Mouse (Mus musculus) midbrain, postnatal 0 days (tissue): ENCODE measurements around the gene Cfap97. TPM values are rescaled to one million over a fixed set of nuclear protein-coding genes. Genes with fewer than 3 reads are reported as not detected.

Source experiments
- ATAC-seq: fragments of 200-750 bp; cut with Nextera tagmentation; 2 replicates; pipeline ENCODE4 v1.8.0; 2017; ENCODE audit warnings: moderate number of reproducible peaks, mild to moderate bottlenecking, moderate TSS enrichment, moderate library complexity; ENCODE audit not compliant: low FRiP score
- DNase-seq: peaks from one replicate; pipeline ENCODE4 v3.0.0-alpha.2; 2015; ENCODE audit warnings: low spot score
- H3K27ac ChIP-seq: fragments of 300-500 bp; sonication (generic); 2 replicates; pipeline ENCODE4 v1.5.1; 2014; ENCODE audit warnings: low read depth, mild to moderate bottlenecking, low read length, mixed read lengths
- H3K27me3 ChIP-seq: fragments of 300-500 bp; sonication (generic); 2 replicates; pipeline ENCODE4 v1.6.1; 2014; ENCODE audit warnings: low read length, control low read depth, mixed read lengths; ENCODE audit not compliant: insufficient read depth
- H3K36me3 ChIP-seq: fragments of 300-500 bp; sonication (generic); 2 replicates; pipeline ENCODE4 v1.6.1; 2014; ENCODE audit warnings: low read length, control low read depth, mixed read lengths; ENCODE audit not compliant: insufficient read depth
- H3K4me1 ChIP-seq: fragments of 300-500 bp; sonication (generic); 2 replicates; pipeline ENCODE4 v1.6.1; 2014; ENCODE audit warnings: mild to moderate bottlenecking, control low read depth, antibody characterized with exemption, low read length, mixed read lengths; ENCODE audit not compliant: insufficient read depth
- H3K4me2 ChIP-seq: fragments of 300-500 bp; sonication (generic); 2 replicates; pipeline ENCODE4 v1.6.1; 2014; ENCODE audit warnings: low read depth, mild to moderate bottlenecking, low read length, mixed read lengths; ENCODE audit not compliant: poor library complexity, severe bottlenecking
- H3K4me3 ChIP-seq: fragments of 300-500 bp; sonication (generic); 2 replicates; pipeline ENCODE4 v1.5.1; 2014; ENCODE audit warnings: low read depth, mild to moderate bottlenecking, low read length, moderate library complexity
- H3K9ac ChIP-seq: fragments of 300-500 bp; sonication (generic); replicated peaks from 2 replicates; pipeline ENCODE4 v1.6.1; 2014; ENCODE audit warnings: mild to moderate bottlenecking, low read length, moderate library complexity, mixed read lengths; ENCODE audit not compliant: poor library complexity, severe bottlenecking
- H3K9me3 ChIP-seq: fragments of 300-500 bp; sonication (generic); 2 replicates; pipeline ENCODE4 v1.6.1; 2016; ENCODE audit warnings: low read length, control low read depth
- CTCF ChIP-seq: IDR thresholded peaks from 2 replicates; pipeline ENCODE4 v1.5.1; 2016; ENCODE audit warnings: antibody characterized with exemption, mild to moderate bottlenecking
- WGBS: fragments of 180-500 bp; shearing (Covaris S2); extraction: QIAGEN DNeasy Blood & Tissue Kit; methylation state at CpG from one replicate; pipeline ENCODE4 v1.1.7; 2014; 5-methylcytosine and 5-hydroxymethylcytosine counted together
- polyA plus RNA-seq: library from polyadenylated mRNA; unstranded; fragments of >200 nt; fragmentation: Nextera tagmentation; extraction: Ambion mirVana; gene quantifications from 2 replicates; pipeline ENCODE4 v1.2.1, GENCODE M21; 2015
- total RNA-seq: library from RNA; depleted of rRNA; stranded (reverse); fragments of >200 nt; gene quantifications from 2 replicates; pipeline ENCODE4 v1.2.3, GENCODE M21; 2014

Cfap97 gene
- total and polyA plus RNA-seq, 2 experiments from 2014 or later, result 17.7 to 32.1 TPM

GRCm38 (mm10) chr8:46149306-46149705 lies 2.3 kb upstream of the Cfap97 start:
- Histone ChIP-seq H3K4me1 (no peaks in the 10 kb centered on the region; the same call in 1 of the 2 replicates), H3K4me3 (no peak overlapping the region), H3K4me2 (no peak overlapping the region), H3K27me3 (no peaks in the 10 kb centered on the region), H3K9me3 (no peaks in the 10 kb centered on the region), H3K9ac (no peak overlapping the region), H3K27ac (no peak overlapping the region), H3K36me3 (no peaks in the 10 kb centered on the region)
- no peak for DNase-seq
- TF ChIP-seq CTCF, result no peak
- ATAC-seq, result no peak
- 92% methylated on average over 6 of the region's 6 CpGs for WGBS

DNA sequence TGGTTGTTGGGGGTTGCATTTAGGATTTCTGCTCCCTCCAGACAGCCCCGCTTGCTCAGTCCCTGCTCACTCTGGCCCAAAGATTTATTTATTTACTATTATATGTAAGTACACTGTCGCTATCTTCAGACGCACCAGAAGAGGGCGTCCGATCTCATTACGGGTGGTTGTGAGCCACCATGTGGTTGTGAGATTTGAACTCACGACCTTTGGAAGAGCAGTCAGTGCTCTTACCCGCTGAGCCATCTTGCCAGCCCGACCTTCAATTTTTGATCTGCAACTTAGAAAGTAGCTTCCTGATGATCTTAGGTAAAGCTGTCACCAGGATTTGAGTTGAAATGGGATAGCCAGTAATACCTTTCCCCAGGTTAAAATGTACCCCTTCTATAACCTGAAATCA lies 1.8 kb upstream of the Cfap97 start:
- Histone ChIP-seq H3K36me3 (no peaks in the 10 kb centered on the region), H3K9me3 (no peaks in the 10 kb centered on the region), H3K4me1 (no peaks in the 10 kb centered on the region; the same call in 1 of the 2 replicates), H3K4me2 (peak overlapping the region; percentile 91; the same call in 1 of the 2 replicates), H3K4me3 (no peak overlapping the region), H3K27ac (no peak overlapping the region), H3K27me3 (no peaks in the 10 kb centered on the region; the same call in 1 of the 2 replicates), H3K9ac (no peak overlapping the region)
- peak; percentile 45 for TF ChIP-seq CTCF
- no peak for DNase-seq
- 85% methylated on average over 9 of the region's 9 CpGs for WGBS
- ATAC-seq, result no peak

GRCm38 (mm10) chr8:46152064-46153031 lies 777 bp downstream of the Cfap97 start, which contains the start of gene Snx25:
Gene Snx25, minus strand, starts transcription at chr8:46152159.
- peak; percentile 87 for ATAC-seq

DNA sequence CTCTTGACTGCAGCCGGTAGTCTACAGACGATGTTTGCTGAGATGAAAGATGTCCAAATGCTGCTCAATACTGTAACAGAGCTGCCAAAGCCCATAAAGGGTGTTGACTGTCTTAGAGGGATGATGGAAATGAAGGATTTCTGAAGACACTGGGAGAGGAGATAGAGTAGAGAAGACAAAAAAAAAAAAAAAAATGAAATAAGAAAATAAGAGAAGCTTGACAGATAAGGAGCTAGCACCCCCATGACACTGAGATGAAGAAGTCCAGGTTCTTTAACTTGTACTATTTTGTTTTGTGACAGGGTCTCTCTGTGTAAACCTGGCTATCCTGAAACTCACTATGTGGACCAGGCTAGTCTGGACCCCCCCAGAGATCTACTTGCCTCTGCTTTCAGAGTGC lies 1.5 kb downstream of the Cfap97 start:
- no peak for ATAC-seq

More at GRCm38 (mm10) chr8:46152064-46153031, 777 bp downstream of the Cfap97 start, which contains the start of gene Snx25:
- no peaks in the 10 kb centered on the region; the same call in 1 of the 2 replicates for H3K27me3 ChIP-seq
- H3K4me3 ChIP-seq, result peak within 1 kb of the TSS; percentile 90
- WGBS, result 4% methylated on average over 38 of the region's 103 CpGs
- H3K9me3 ChIP-seq, result no peaks in the 10 kb centered on the region
- H3K27ac ChIP-seq, result peak within 1 kb of the TSS; percentile 78
- no peaks in the 10 kb centered on the region for H3K36me3 ChIP-seq
- H3K4me2 ChIP-seq, result peak within 1 kb of the TSS; percentile 91
- peak; percentile 87 for DNase-seq
- peak within 1 kb of the TSS; percentile 95 for H3K9ac ChIP-seq
- H3K4me1 ChIP-seq, result no peaks in the 10 kb centered on the region; the same call in 1 of the 2 replicates
- no peak for TF ChIP-seq CTCF

GRCm38 (mm10) chr8:46162953-46163869 lies 11.6 kb downstream of the Cfap97 start:
- H3K4me1 ChIP-seq, result peaks cover 4% of the 10 kb centered on the region
- H3K4me3 ChIP-seq, result peak overlapping the region; percentile 74
- H3K27ac ChIP-seq, result peak overlapping the region; percentile 88
- H3K27me3 ChIP-seq, result no peaks in the 10 kb centered on the region
- no peaks in the 10 kb centered on the region for H3K36me3 ChIP-seq
- TF ChIP-seq CTCF, result no peak
- H3K9ac ChIP-seq, result peak overlapping the region; percentile 80
- ATAC-seq (peak; percentile 97), DNase-seq (peak; percentile 96)
- H3K4me2 ChIP-seq, result peak overlapping the region; percentile 73
- H3K9me3 ChIP-seq, result no peaks in the 10 kb centered on the region
- WGBS, result 2% methylated on average over 62 of the region's 77 CpGs

More for the DNA sequence above, 1.5 kb downstream of the Cfap97 start:
- Histone ChIP-seq H3K9me3 (no peaks in the 10 kb centered on the region), H3K9ac (no peak overlapping the region), H3K27me3 (no peaks in the 10 kb centered on the region; the same call in 1 of the 2 replicates), H3K36me3 (no peaks in the 10 kb centered on the region), H3K4me3 (peak overlapping the region; percentile 90; the same call in 1 of the 2 replicates), H3K4me1 (no peaks in the 10 kb centered on the region; the same call in 1 of the 2 replicates), H3K27ac (no peak overlapping the region), H3K4me2 (peak overlapping the region; percentile 91)
- no peak for TF ChIP-seq CTCF
- no peak for DNase-seq
- WGBS, result 18% methylated on average over 2 of the region's 2 CpGs
